Mouse (Mus musculus): ENCODE data around the gene Oaz2. TPM values are rescaled to one million over a fixed set of nuclear protein-coding genes. Genes with fewer than 3 reads are reported as not detected.
A peak's percentile ranks its signal among the peaks of the same experiment; 100 is the strongest.
"Not testable (repeated sequence)": the region's sequence is repeated elsewhere in the genome, so short reads cannot be mapped to it uniquely, and the experiment has no call there.

The Oaz2 gene
- polyA plus RNA-seq, 1 experiment from 2014 or later, result 210 TPM

DNA sequence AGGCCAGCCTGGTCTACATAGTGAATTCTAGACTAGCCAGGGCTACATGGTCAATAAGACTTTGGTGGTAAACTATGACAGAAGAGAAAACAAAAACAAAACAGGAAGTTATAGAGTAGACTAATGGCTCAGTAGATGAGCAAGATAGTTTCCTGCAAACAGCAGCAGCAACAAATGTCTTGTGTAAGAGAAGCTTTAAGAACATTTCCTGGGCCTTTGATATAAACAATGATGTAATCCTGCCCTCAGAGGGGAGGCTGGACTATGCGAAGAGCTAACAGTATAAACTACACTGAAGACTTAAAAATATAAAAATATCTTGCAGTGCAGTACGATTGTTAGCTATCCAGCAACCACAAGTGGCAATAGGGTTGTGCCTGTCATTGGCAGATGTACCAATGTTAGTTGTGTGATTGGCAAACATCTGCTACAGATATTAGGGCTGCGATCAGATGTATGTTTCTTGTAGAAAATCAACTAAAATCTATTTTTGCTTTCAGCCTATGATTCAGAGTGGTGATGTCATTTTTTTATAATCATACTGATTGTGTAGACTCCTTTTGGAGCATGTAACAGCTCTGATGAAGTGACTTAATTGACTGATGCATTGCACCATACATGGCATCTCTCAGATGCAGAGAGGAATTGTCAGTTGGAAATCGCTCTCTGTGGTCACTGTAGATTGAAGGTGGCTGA, 13.3 kb downstream of the Oaz2 start:
- WGBS, result 75% methylated on average over 4 of the region's 4 CpGs
- no peak for ATAC-seq (ENCODE audit: insufficient number of reproducible peaks, insufficient read depth, low FRiP score, low read depth)
- Histone ChIP-seq H3K9ac (ENCODE audit: low read length) (no peak overlapping the region), H3K27me3 (ENCODE audit: control insufficient read depth, insufficient read depth, low read length) (no peaks in the 10 kb centered on the region), H3K36me3 (ENCODE audit: control insufficient read depth, insufficient read depth, low read length) (peaks cover 11% of the 10 kb centered on the region), H3K4me1 (ENCODE audit: control insufficient read depth in 2 of 2, insufficient read depth in 2 of 2, low read length in 2 of 2) (peaks cover 16 to 59% of the 10 kb centered on the region in 2 experiments), H3K9me3 (ENCODE audit: control insufficient read depth, low read length) (no peaks in the 10 kb centered on the region), H3K4me3 (ENCODE audit: control insufficient read depth in 1 of 2, insufficient read depth in 1 of 2, low read depth in 1 of 2, low read length in 2 of 2) (no peak overlapping the region), H3K27ac (replicated peaks in 1 of 2; ENCODE audit: control insufficient read depth in 1 of 2, insufficient read depth in 1 of 2, low read depth in 2 of 2, low read length in 2 of 2) (0 out of 4 replicates have a peak overlapping the region, but pooled peaks of 1 of the 2 experiments have one; percentile 26), H3K4me2 (ENCODE audit: low read length) (0 out of 2 replicates have a peak overlapping the region, but pooled peaks have one; percentile 7)

DNA sequence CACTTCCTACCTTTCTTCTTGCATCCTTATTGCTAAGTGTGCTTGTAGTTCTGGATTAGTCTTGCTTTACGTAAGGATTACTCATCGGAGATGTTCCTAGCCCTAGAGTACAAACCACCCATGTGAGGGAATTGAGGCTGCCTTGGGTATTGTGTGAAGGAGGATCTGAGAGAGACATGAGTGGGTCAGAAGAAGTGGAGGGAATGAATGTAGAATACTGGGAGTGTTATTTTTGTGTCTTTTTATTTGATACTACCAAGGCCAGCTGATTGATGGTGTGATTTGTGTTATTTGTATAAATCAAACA, 13.8 kb downstream of the Oaz2 start:
- Histone ChIP-seq H3K9me3 (ENCODE audit: control insufficient read depth, low read length) (no peaks in the 10 kb centered on the region), H3K4me2 (ENCODE audit: low read length) (0 out of 2 replicates have a peak overlapping the region, but pooled peaks have one; percentile 7), H3K4me3 (ENCODE audit: control insufficient read depth in 1 of 2, insufficient read depth in 1 of 2, low read depth in 1 of 2, low read length in 2 of 2) (no peak overlapping the region), H3K4me1 (ENCODE audit: control insufficient read depth in 2 of 2, insufficient read depth in 2 of 2, low read length in 2 of 2) (peaks cover 16 to 58% of the 10 kb centered on the region in 2 experiments), H3K9ac (ENCODE audit: low read length) (no peak overlapping the region), H3K27ac (replicated peaks in 1 of 2; ENCODE audit: control insufficient read depth in 1 of 2, insufficient read depth in 1 of 2, low read depth in 2 of 2, low read length in 2 of 2) (no peak overlapping the region), H3K36me3 (ENCODE audit: control insufficient read depth, insufficient read depth, low read length) (peaks cover 16% of the 10 kb centered on the region), H3K27me3 (ENCODE audit: control insufficient read depth, insufficient read depth, low read length) (no peaks in the 10 kb centered on the region)
- no peak for ATAC-seq (ENCODE audit: insufficient number of reproducible peaks, insufficient read depth, low FRiP score, low read depth)
- WGBS, result 77% methylated on average over 2 of the region's 2 CpGs

DNA sequence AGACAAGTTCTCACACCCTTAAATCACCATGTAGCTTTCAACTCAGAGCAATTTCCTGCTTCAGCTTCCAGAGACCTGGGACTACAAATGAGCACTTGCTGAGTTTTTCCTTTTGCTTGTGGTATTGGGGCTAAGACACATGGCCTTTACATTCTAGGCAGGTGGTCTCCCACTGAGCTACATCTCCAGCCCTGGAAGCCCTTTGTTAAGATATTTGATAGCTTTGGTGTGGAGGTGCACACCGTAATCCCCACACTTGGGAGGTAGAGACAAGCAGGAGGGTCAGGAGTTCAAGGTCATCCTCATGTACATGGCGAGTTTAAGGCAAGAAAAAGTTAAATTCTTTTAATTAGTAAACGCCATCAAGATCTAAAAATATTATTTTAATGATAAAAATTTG, 14.4 kb downstream of the Oaz2 start:
- Histone ChIP-seq H3K4me3 (ENCODE audit: control insufficient read depth in 1 of 2, insufficient read depth in 1 of 2, low read depth in 1 of 2, low read length in 2 of 2) (no peak overlapping the region), H3K27me3 (ENCODE audit: control insufficient read depth, insufficient read depth, low read length) (no peaks in the 10 kb centered on the region), H3K9me3 (ENCODE audit: control insufficient read depth, low read length) (no peaks in the 10 kb centered on the region), H3K4me2 (ENCODE audit: low read length) (no peak overlapping the region), H3K36me3 (ENCODE audit: control insufficient read depth, insufficient read depth, low read length) (peaks cover 22% of the 10 kb centered on the region), H3K4me1 (ENCODE audit: control insufficient read depth in 2 of 2, insufficient read depth in 2 of 2, low read length in 2 of 2) (peaks cover 16 to 57% of the 10 kb centered on the region in 2 experiments), H3K27ac (replicated peaks in 1 of 2; ENCODE audit: control insufficient read depth in 1 of 2, insufficient read depth in 1 of 2, low read depth in 2 of 2, low read length in 2 of 2) (no peak overlapping the region), H3K9ac (ENCODE audit: low read length) (no peak overlapping the region)
- no peak for ATAC-seq (ENCODE audit: insufficient number of reproducible peaks, insufficient read depth, low FRiP score, low read depth)
- 75% methylated on average over 3 of the region's 3 CpGs for WGBS

DNA sequence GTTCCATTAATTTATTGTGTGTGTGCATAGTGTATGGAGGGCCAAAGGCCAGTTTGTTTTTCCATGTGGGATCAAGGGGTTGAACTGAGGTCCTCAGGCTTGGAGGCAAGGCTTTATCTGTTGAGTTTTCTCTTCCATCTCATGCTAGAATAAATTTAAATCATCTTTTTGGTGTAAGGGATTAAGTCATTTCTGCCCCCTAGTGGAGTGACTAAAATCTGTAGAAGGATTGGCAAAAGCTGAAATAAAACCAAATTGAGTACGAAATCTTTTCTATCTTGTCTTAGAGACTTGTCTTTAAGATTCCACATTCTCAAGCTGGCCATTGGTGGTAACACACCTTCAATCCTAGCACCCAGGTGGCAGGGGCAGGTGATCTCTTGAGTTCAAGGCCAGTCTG, 15.2 kb downstream of the Oaz2 start:
- Histone ChIP-seq H3K9me3 (ENCODE audit: control insufficient read depth, low read length) (no peaks in the 10 kb centered on the region), H3K9ac (ENCODE audit: low read length) (no peak overlapping the region), H3K4me2 (ENCODE audit: low read length) (no peak overlapping the region), H3K27ac (replicated peaks in 1 of 2; ENCODE audit: control insufficient read depth in 1 of 2, insufficient read depth in 1 of 2, low read depth in 2 of 2, low read length in 2 of 2) (no peak overlapping the region), H3K4me3 (ENCODE audit: control insufficient read depth in 1 of 2, insufficient read depth in 1 of 2, low read depth in 1 of 2, low read length in 2 of 2) (no peak overlapping the region), H3K27me3 (ENCODE audit: control insufficient read depth, insufficient read depth, low read length) (no peaks in the 10 kb centered on the region), H3K4me1 (ENCODE audit: control insufficient read depth in 2 of 2, insufficient read depth in 2 of 2, low read length in 2 of 2) (peaks cover 13 to 49% of the 10 kb centered on the region in 2 experiments), H3K36me3 (ENCODE audit: control insufficient read depth, insufficient read depth, low read length) (peaks cover 30% of the 10 kb centered on the region)
- ATAC-seq (ENCODE audit: insufficient number of reproducible peaks, insufficient read depth, low FRiP score, low read depth), result no peak
- WGBS, result 80% methylated on average over 1 of the region's 1 CpGs

DNA sequence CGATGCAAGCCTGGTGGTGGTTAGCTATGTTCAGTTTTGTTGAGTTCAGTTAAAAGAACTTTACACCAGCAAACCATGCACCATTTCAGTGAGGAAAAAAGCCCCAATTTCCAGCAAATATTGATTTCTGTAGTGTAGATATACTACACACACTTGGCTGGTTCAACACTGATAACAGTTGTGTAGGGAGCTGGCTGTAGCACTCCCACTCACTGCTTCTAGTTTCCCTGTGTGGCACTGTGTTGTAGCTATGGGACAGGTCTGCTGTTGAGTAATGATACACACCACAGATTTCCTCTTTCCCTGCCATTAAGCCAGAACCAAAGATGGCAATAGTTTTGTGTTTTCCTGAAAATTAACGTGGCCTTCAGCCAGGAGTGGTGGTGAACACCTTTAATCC, 16.9 kb downstream of the Oaz2 start:
- Histone ChIP-seq H3K9me3 (ENCODE audit: control insufficient read depth, low read length) (no peaks in the 10 kb centered on the region), H3K27ac (replicated peaks in 1 of 2; ENCODE audit: control insufficient read depth in 1 of 2, insufficient read depth in 1 of 2, low read depth in 2 of 2, low read length in 2 of 2) (no peak overlapping the region), H3K36me3 (ENCODE audit: control insufficient read depth, insufficient read depth, low read length) (peaks cover 40% of the 10 kb centered on the region), H3K4me3 (ENCODE audit: control insufficient read depth in 1 of 2, insufficient read depth in 1 of 2, low read depth in 1 of 2, low read length in 2 of 2) (no peak overlapping the region), H3K9ac (ENCODE audit: low read length) (no peak overlapping the region), H3K27me3 (ENCODE audit: control insufficient read depth, insufficient read depth, low read length) (no peaks in the 10 kb centered on the region), H3K4me2 (ENCODE audit: low read length) (no peak overlapping the region), H3K4me1 (ENCODE audit: control insufficient read depth in 2 of 2, insufficient read depth in 2 of 2, low read length in 2 of 2) (peaks cover 2 to 32% of the 10 kb centered on the region in 2 experiments; a peak in 3 of 4 replicates)
- no peak for ATAC-seq (ENCODE audit: insufficient number of reproducible peaks, insufficient read depth, low FRiP score, low read depth)
- WGBS, result 78% methylated on average over 2 of the region's 2 CpGs

DNA sequence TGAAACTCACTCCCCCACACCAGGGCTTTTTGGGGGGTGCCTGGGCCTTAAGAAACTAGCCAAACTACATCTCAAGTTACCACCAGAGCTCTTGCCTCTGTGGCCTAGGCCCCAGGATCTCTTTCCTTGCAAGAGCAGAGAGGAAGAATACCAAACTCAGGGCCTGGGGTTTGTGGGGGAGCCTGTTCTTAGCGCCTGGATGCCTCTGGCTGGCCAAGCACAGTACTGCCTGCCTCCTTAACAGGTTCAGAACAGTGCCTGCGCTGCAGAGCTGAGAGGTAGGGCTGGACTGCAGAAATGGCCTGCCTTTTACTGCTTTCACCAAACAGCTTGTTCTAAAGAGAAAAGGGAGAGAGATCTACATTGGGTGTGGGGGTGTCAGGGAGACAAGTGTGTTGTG, 22.1 kb downstream of the Oaz2 start:
- WGBS, result 83% methylated on average over 1 of the region's 2 CpGs
- not testable (repeated sequence) for H3K9ac ChIP-seq (ENCODE audit: low read length); ATAC-seq (ENCODE audit: insufficient number of reproducible peaks, insufficient read depth, low FRiP score, low read depth); H3K4me1 ChIP-seq (ENCODE audit: control insufficient read depth in 2 of 2, insufficient read depth in 2 of 2, low read length in 2 of 2); H3K9me3 ChIP-seq (ENCODE audit: control insufficient read depth, low read length); H3K27me3 ChIP-seq (ENCODE audit: control insufficient read depth, insufficient read depth, low read length); H3K4me3 ChIP-seq (ENCODE audit: control insufficient read depth in 1 of 2, insufficient read depth in 1 of 2, low read depth in 1 of 2, low read length in 2 of 2); H3K27ac ChIP-seq (replicated peaks in 1 of 2; ENCODE audit: control insufficient read depth in 1 of 2, insufficient read depth in 1 of 2, low read depth in 2 of 2, low read length in 2 of 2); H3K4me2 ChIP-seq (ENCODE audit: low read length)
- H3K36me3 ChIP-seq (ENCODE audit: control insufficient read depth, insufficient read depth, low read length), result peaks cover 78% of the 10 kb centered on the region

DNA sequence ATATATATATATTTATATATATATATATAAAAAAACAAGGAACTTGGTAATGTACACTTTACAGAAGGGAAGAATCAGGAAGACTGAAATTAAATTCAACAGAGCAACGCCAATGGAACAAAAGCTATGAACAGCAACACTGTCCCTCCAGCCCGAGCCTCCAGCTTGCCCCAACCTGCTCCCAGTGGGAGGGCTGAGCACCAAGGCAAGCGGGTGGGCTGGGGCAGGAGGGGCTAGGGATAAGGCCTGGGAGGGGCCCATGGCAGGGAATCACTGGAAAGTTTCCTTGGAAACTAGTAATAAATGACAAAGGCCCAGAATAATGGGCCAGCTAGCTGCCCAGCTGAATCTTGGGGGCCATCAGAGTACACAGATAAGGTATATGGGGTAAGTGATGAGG, 24.7 kb downstream of the Oaz2 start:
- no peaks in the 10 kb centered on the region for H3K27me3 ChIP-seq (ENCODE audit: control insufficient read depth, insufficient read depth, low read length)
- H3K9ac ChIP-seq (ENCODE audit: low read length), result no peak overlapping the region
- ATAC-seq (ENCODE audit: insufficient number of reproducible peaks, insufficient read depth, low FRiP score, low read depth), result no peak
- H3K36me3 ChIP-seq (ENCODE audit: control insufficient read depth, insufficient read depth, low read length), result peaks cover 87% of the 10 kb centered on the region
- H3K4me1 ChIP-seq (ENCODE audit: control insufficient read depth in 2 of 2, insufficient read depth in 2 of 2, low read length in 2 of 2), result peaks cover 2 to 17% of the 10 kb centered on the region in 2 experiments; a peak in 3 of 4 replicates
- H3K9me3 ChIP-seq (ENCODE audit: control insufficient read depth, low read length), result no peaks in the 10 kb centered on the region
- peak overlapping the region in 1 of 2 experiments; percentile 37; a peak in 1 of 4 replicates for H3K27ac ChIP-seq (replicated peaks in 1 of 2; ENCODE audit: control insufficient read depth in 1 of 2, insufficient read depth in 1 of 2, low read depth in 2 of 2, low read length in 2 of 2)
- no peak overlapping the region for H3K4me3 ChIP-seq (ENCODE audit: control insufficient read depth in 1 of 2, insufficient read depth in 1 of 2, low read depth in 1 of 2, low read length in 2 of 2)
- 62% methylated on average over 3 of the region's 3 CpGs for WGBS
- no peak overlapping the region for H3K4me2 ChIP-seq (ENCODE audit: low read length)
